Mouse (Mus musculus) thymus, postnatal 10 days (tissue): Measurements from ENCODE around the gene Atp6v0a1.

Experiments
- DNase-seq, 2 experiments: peaks; one replicate each; pipeline ENCODE4 v3.0.0; 2021; ENCODE audit warnings: low spot score in 2 of 2

Atp6v0a1 gene

GRCm38 (mm10) chr11:101027121-101027520 lies 17.9 kb downstream of the Atp6v0a1 start:
- DNase-seq = no peak

DNA sequence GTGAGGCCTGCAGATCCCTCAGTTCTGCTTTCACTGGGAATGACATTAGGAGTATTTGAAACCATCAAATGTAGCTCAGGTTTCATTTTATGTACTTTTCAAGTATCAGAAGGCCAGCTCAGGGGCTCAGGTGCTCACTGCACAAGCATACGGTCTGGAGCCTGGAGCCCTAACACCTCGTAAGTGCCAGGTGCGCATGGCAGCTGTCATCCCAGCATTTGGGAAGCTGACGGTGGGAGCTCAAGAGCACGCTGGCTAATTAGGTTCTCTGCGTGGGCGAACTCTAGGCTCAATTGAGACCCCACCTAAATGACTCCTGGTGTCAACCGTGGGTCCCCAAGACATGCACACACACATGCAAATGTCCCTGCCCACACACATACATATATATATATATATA lies 20.1 kb downstream of the Atp6v0a1 start:
- no peak for DNase-seq

GRCm38 (mm10) chr11:101030136-101030807 lies 21.0 kb downstream of the Atp6v0a1 start:
- no peak for DNase-seq

DNA sequence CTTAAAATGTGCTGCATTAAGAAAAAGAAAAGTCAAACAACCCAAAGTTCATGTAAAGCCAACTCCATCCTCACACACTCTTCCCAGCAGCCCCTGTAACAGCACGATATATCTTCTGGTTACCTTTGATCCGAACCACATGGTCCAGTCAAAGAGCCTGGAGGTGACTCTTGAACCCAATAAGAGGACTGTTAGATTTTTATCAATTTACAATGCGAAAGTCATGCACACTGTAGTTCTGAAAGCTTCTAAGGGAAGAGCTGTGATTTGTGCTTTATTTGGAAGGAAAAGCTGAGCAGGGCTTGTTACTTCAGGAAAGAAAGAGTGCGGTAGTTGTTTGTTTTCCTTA lies 21.5 kb downstream of the Atp6v0a1 start:
- DNase-seq = no peak

DNA sequence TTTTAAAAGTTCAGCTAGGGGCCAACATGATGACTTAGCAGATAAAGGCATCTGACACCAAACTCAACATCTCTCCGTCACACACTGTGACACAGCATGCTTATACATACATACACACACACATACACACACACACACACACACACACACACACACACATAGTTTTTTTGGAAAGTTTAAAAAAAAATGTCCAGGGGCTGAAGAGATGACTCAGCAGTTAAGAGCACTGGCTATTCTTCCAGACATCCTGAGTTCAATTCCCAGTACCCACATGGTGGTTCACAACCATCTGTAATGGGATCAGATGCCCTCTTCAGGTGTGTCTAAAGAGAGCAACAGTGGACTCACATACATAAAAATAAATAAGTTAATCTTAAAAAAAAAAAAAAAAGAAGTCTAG lies 22.2 kb downstream of the Atp6v0a1 start:
- no peak for DNase-seq

DNA sequence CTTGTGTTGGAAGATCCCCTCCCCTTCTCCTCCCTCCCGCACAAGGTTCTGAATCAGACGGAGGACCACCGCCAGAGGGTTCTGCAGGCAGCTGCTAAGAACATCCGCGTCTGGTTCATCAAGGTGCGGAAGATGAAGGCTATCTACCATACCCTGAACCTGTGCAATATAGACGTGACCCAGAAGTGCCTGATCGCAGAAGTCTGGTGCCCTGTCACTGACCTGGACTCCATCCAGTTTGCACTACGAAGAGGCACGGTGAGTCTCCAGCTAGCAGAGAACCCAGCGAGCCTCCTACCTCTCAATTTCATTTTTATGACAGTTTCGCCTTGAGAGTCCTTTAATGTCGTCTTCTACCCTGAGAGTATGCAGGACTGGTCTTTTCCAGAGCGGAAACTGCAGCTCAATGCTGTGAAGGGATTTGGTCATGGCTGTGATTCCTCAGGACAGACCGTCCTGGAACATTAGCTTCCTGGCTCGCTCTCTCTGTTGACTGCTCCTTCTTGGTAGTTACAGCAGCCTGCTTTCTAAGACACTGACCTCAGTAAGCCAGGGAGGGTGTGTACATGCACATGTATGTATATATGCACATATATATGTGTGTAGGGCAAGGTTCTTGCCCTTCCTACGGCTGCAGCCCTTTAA lies 24.7 kb downstream of the Atp6v0a1 start:
- DNase-seq = no peak

- DNase-seq = no peak
Observed at GRCm38 (mm10) chr11:101034614-101035327, 25.5 kb downstream of the Atp6v0a1 start.

DNA sequence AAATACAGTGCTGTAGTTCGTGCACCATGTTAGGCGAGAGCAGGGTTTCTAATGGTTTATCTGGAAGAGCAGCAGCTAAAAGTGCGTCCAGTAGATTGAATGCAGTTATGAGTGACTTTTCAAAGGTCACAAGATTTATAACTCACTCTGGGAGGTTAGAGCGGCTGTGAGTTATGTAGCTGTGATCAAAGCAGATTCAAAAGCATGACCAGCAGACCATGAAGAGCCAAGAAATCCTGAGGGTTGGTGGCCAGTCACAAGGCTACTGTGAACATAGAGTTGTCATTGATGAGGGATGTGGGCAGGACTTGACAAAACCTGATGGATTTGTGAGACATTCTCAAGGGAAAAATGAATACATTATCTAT lies 26.1 kb downstream of the Atp6v0a1 start:
- DNase-seq = no peak

GRCm38 (mm10) chr11:101037795-101038194 lies 28.5 kb downstream of the Atp6v0a1 start:
- DNase-seq = no peak

DNA sequence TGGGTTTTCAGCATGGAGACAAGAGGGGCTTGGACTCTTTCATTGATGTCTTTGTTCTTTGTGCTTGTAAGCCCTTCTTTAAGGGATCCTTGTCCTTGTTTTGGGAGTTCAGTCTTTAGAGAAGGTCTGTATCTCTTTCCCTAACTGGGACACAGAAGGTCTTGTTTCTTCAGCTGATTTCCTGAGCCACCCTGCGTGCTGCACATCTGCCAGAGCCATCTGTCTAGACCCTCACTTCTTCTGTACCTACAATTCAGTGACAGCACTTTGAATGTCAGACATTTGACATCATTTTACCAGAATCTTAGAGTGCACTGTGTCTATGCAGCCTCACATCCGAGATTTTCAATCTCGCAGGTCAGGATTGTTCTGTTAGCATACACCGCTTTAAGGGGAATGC lies 36.6 kb downstream of the Atp6v0a1 start:
- no peak for DNase-seq

- peak in 1 of 2 experiments; percentile 49 for DNase-seq
Observed at GRCm38 (mm10) chr11:101046440-101046839, 37.2 kb downstream of the Atp6v0a1 start.

DNA sequence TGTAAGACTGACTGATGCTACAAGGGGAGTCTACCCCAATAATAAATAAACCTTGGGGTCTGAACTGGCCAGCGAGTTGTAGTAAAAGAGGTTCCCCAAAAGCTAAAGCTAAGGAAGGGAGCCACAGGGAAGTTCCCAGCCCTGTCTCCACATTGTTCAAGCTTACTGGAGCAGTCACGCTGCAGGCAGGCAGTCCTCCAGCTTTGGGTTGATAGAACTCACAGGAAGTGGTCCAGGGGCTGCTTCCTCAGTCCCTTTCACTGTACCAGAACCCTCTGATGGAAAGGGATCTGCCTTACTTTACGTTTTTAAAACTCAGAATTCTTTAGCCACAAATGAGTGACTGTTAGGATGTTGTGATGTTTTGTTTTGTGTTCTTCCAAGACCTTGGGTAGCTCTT lies 38.2 kb downstream of the Atp6v0a1 start:
- DNase-seq = no peak

DNA sequence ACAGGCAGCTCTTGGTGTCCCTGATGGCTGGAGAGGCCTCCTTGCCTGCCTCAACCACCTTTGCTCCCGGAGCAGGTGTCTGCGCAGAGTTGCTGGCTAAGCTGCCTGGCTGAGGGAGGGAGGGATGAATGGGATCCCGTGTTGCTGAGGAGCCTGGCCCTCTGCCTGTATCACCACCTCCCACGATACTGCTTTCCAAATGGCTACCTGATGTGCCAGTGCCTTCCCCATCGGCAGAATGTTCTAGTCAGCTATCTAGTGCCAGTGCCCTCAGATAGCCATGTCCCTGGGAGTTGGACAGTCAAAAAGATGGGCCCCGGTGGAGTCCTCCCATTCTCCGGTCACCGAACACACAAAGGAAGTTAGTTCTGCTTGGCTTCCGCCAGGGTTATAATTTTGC lies 41.1 kb downstream of the Atp6v0a1 start:
- DNase-seq = no peak

GRCm38 (mm10) chr11:101051051-101051493 lies 41.8 kb downstream of the Atp6v0a1 start:
- no peak for DNase-seq

- no peak for DNase-seq
Observed at GRCm38 (mm10) chr11:101051617-101052016, 42.4 kb downstream of the Atp6v0a1 start.

DNA sequence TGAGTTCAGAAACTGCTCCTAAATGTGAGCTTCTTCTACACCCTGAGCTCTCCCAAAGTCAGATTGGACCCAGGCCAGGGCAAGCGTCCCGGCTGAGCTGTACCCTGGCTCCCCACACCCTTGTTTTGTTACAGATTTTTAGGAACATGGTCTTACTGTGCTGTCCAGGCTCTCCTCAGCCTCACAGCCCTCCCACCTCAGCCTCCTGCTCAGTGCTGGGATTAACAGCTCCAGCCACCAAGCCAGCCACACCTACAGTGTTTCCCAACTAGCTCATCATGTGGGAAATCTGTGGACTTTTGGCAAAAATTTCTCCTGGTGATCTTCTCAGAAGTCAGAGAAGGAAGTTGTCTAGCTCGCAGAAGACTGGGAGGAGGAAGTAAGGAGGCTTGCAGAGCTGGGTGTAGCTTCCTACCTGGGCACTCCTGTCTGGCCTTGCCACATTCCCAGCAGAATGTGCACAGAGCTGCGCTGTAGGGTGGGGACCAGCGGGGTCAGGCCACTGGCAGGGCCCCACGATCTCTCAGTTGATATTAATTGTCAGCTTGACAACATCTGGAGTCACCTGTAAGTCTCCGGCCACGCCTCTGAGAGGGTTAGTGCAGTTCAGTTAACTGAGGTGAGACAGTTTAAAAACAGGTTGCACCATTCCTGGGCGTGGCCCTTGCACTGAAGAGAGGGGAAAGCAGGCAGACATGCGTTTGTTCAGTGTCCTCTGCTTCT lies 43.7 kb downstream of the Atp6v0a1 start:
- DNase-seq = no peak

DNA sequence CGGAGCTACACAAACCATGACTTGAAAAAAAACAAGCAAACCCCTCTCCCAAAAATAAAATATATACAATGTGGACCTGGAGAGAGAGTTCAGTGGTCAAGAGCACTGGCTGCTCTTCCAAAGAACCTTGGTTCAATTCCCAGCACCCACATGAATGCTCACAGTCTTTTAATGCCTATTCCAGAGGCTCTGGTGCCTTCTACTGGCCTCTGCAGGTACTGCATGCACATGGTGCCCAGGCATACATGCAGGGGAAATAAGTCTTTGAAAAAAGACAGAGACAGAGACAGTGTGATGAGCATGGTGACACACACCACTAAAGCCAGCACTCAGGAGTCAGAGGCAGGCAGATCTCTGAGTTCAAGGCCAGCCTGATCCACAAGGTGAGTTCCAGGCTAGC lies 44.7 kb downstream of the Atp6v0a1 start:
- DNase-seq = no peak

DNA sequence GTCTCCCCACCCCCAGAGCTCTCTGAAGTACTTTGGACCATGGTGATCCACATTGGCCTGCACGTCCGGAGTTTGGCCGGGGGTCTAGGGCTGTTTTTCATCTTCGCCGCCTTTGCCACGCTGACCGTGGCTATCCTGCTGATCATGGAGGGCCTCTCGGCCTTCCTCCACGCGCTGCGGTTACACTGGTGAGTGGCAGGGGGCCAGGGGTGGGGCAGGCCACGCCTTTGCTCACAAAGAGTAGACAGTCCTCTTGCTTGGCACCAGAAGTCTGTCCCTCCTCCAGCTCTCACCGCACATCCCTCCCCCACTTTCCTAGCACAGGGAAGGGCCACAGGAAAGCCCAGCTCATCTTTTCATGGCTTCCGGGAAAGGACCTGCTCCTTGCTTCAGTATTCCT lies 46.2 kb downstream of the Atp6v0a1 start:
- no peak for DNase-seq

- DNase-seq = no peak
Observed at GRCm38 (mm10) chr11:101056885-101057284, 47.6 kb downstream of the Atp6v0a1 start.

DNA sequence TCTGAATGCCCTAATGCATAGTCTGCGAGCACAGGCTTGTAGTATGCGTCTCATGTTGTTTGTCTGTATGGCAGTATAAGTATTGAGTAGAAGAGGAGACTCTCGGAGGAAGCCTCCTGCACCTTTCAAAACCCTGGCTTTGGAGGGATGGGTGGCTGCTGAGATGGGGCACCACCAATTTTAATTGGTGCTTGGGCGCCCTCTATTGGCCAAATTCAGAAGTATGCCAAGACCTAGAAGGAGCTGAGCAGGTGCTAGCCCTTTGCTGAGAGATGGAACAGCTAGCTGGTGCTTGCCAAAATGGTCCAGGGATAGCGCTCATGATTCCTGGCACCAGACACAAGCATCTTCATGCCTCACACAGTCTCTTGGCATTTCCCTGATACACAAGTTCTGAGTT lies 48.6 kb downstream of the Atp6v0a1 start:
- peak; percentile 82 to 95 for DNase-seq

GRCm38 (mm10) chr11:101058726-101059125 lies 49.5 kb downstream of the Atp6v0a1 start:
- no peak for DNase-seq

- no peak for DNase-seq
Observed at GRCm38 (mm10) chr11:101059473-101059872, 50.2 kb downstream of the Atp6v0a1 start.
